Mouse (Mus musculus) ES-E14 (cell line): ENCODE results near the gene Dnah8. TPM values are rescaled to one million over a fixed set of nuclear protein-coding genes. Genes with fewer than 3 reads are reported as not detected.

Experiments
- DNase-seq: peaks from one replicate; pipeline ENCODE4 v3.0.0-alpha.2; 2013; ENCODE audit warnings: low read depth, low spot score
- H3K27ac ChIP-seq: 2 replicates; pipeline ENCODE4 v1.5.1; 2012; ENCODE audit warnings: low read depth, mild to moderate bottlenecking, low read length, moderate library complexity, mixed read lengths; ENCODE audit not compliant: poor library complexity, insufficient read depth, severe bottlenecking
- H3K36me3 ChIP-seq: 2 replicates; pipeline ENCODE4 v1.6.1; 2012; ENCODE audit warnings: mild to moderate bottlenecking, low read length, moderate library complexity, mixed read lengths; ENCODE audit not compliant: control insufficient read depth, poor library complexity, insufficient read depth, severe bottlenecking
- H3K4me1 ChIP-seq, 2 experiments: fragments of 150-350 bp in 1 of 2; sonication (generic) in 1 of 2; 2 replicates each; pipeline ENCODE4 v1.6.1; 2012; ENCODE audit warnings: low read length in 2 of 2, mild to moderate bottlenecking in 1 of 2, mixed read lengths in 1 of 2; ENCODE audit not compliant: control insufficient read depth in 2 of 2, insufficient read depth in 2 of 2, poor library complexity in 1 of 2
- H3K4me3 ChIP-seq, 2 experiments: fragments of 150-350 bp in 1 of 2; sonication (generic) in 1 of 2; 2 replicates each; pipeline ENCODE4 v1.5.1; 2012; ENCODE audit warnings: low read length in 2 of 2, low read depth in 1 of 2, mild to moderate bottlenecking in 1 of 2, mixed read lengths in 1 of 2; ENCODE audit not compliant: insufficient read depth in 1 of 2, poor library complexity in 1 of 2, severe bottlenecking in 1 of 2
- H3K9ac ChIP-seq: 2 replicates; pipeline ENCODE4 v1.6.1; 2012; ENCODE audit warnings: low read depth, mild to moderate bottlenecking, low read length, mixed read lengths; ENCODE audit not compliant: poor library complexity, insufficient read depth, severe bottlenecking
- H3K9me3 ChIP-seq: fragments of 150-350 bp; sonication (generic); 2 replicates; pipeline ENCODE4 v1.6.1; 2012; ENCODE audit warnings: low read depth, mild to moderate bottlenecking, low read length; ENCODE audit not compliant: control insufficient read depth, insufficient read depth
- CHD2 ChIP-seq: IDR thresholded peaks from 2 replicates; pipeline ENCODE4 v1.6.1; 2014; ENCODE audit warnings: mild to moderate bottlenecking, low read depth, low read length, inconsistent platforms
- HCFC1 ChIP-seq: IDR thresholded peaks from 2 replicates; pipeline ENCODE4 v1.6.1; 2012; ENCODE audit warnings: low read length, inconsistent platforms, borderline replicate concordance; ENCODE audit not compliant: insufficient read depth
- MAFK ChIP-seq: IDR thresholded peaks from 2 replicates; pipeline ENCODE4 v1.6.1; 2014; ENCODE audit warnings: mild to moderate bottlenecking, low read depth, low read length, inconsistent platforms; ENCODE audit not compliant: insufficient read depth
- ZC3H11A ChIP-seq: IDR thresholded peaks from 2 replicates; pipeline ENCODE4 v1.6.1; 2012; ENCODE audit warnings: low read depth, mild to moderate bottlenecking, inconsistent platforms, low read length, borderline replicate concordance
- ZNF384 ChIP-seq: IDR thresholded peaks from 2 replicates; pipeline ENCODE4 v1.6.1; 2012; ENCODE audit warnings: low read depth, low read length, inconsistent platforms
- in situ Hi-C, 2 experiments: fragments of 600-800 bp; cut with MboI; formaldehyde crosslinking; loops; one replicate each; pipeline ENCODE4 v1.15.1; 2025; ENCODE audit warnings: low sequenced_read_pairs in 2 of 2, inconsistent platforms in 1 of 2; ENCODE audit not compliant: unreplicated experiment in 2 of 2
- total RNA-seq: library from RNA; depleted of rRNA; stranded (reverse); fragments of 300-350 nt; gene quantifications from 2 replicates; pipeline ENCODE4 v1.2.3, GENCODE M21; 2012

Dnah8 gene
- total RNA-seq, 1 experiment: 19.5 TPM

GRCm38 (mm10) chr17:30613350-30613749, 10.8 kb upstream of the Dnah8 start:
- no peaks in the 10 kb centered on the region for H3K36me3 ChIP-seq
- TF ChIP-seq MAFK (no peak), HCFC1 (no peak), CHD2 (no peak), ZC3H11A (no peak), ZNF384 (no peak)
- in situ Hi-C loops: no loop called here
- no peak overlapping the region for H3K9ac ChIP-seq
- no peaks in the 10 kb centered on the region for H3K9me3 ChIP-seq
- H3K4me1 ChIP-seq: peaks cover 13 to 19% of the 10 kb centered on the region in 2 experiments
- H3K4me3 ChIP-seq: no peak overlapping the region
- no peak overlapping the region for H3K27ac ChIP-seq
- DNase-seq: no peak

GRCm38 (mm10) chr17:30616203-30616602, 8.0 kb upstream of the Dnah8 start:
- no peak overlapping the region for H3K4me3 ChIP-seq
- no peak for DNase-seq

GRCm38 (mm10) chr17:30618136-30618891, 5.8 kb upstream of the Dnah8 start:
- H3K9ac ChIP-seq: no peak overlapping the region
- H3K9me3 ChIP-seq: no peaks in the 10 kb centered on the region
- in situ Hi-C loops: no loop called here
- H3K36me3 ChIP-seq: peaks cover 5% of the 10 kb centered on the region; the same call in 1 of the 2 replicates
- no peak for DNase-seq
- no peak overlapping the region for H3K4me3 ChIP-seq
- TF ChIP-seq ZNF384: no peak
- no peak for TF ChIP-seq CHD2
- no peak for TF ChIP-seq MAFK
- no peak for TF ChIP-seq ZC3H11A
- no peak for TF ChIP-seq HCFC1
- H3K4me1 ChIP-seq: peaks cover 0 to 3% of the 10 kb centered on the region in 2 experiments; a peak in 1 of 4 replicates
- no peak overlapping the region for H3K27ac ChIP-seq

More at GRCm38 (mm10) chr17:30616203-30616602, 8.0 kb upstream of the Dnah8 start:
- Histone ChIP-seq H3K9me3 (no peaks in the 10 kb centered on the region), H3K36me3 (no peaks in the 10 kb centered on the region), H3K27ac (no peak overlapping the region), H3K9ac (no peak overlapping the region), H3K4me1 (peaks cover 2 to 3% of the 10 kb centered on the region in 2 experiments; a peak in 2 of 4 replicates)
- TF ChIP-seq ZNF384: no peak
- TF ChIP-seq CHD2: no peak
- TF ChIP-seq MAFK: no peak
- TF ChIP-seq HCFC1: no peak
- no peak for TF ChIP-seq ZC3H11A
- in situ Hi-C loops: no loop called here

GRCm38 (mm10) chr17:30619153-30619552, 5.0 kb upstream of the Dnah8 start:
- in situ Hi-C loops: no loop called here
- H3K9me3 ChIP-seq: no peaks in the 10 kb centered on the region
- H3K4me1 ChIP-seq: peaks cover 1 to 3% of the 10 kb centered on the region in 2 experiments; a peak in 2 of 4 replicates
- H3K27ac ChIP-seq: no peak overlapping the region
- TF ChIP-seq ZNF384: no peak
- TF ChIP-seq HCFC1: no peak
- no peak for TF ChIP-seq CHD2
- TF ChIP-seq ZC3H11A: no peak
- TF ChIP-seq MAFK: no peak
- H3K9ac ChIP-seq: no peak overlapping the region
- no peak for DNase-seq
- H3K4me3 ChIP-seq: no peak overlapping the region
- H3K36me3 ChIP-seq: peaks cover 5% of the 10 kb centered on the region; the same call in 1 of the 2 replicates

DNA sequence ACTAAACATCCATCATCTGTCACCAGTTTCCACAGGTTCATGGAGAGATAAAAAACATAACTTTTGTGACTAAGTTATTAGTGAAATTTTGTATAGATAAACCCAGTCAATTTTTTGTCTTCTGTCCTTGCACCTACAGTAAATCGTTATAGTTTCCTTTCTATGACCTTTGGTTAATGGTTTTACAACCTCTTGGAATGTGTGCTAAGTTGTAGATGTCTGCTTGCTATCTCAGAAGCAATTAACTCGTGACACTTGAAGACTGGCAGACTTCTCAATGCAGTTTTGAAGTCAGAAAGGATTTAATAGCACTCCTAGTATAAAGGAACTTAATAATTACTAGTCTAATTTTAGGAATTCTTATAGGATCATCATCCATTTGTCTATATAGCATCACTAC, 3.6 kb upstream of the Dnah8 start:
- no peaks in the 10 kb centered on the region for H3K9me3 ChIP-seq
- H3K27ac ChIP-seq: no peak overlapping the region
- no peak for TF ChIP-seq MAFK
- TF ChIP-seq CHD2: no peak
- TF ChIP-seq ZC3H11A: no peak
- TF ChIP-seq ZNF384: no peak
- no peak for TF ChIP-seq HCFC1
- no peak overlapping the region for H3K4me3 ChIP-seq
- H3K9ac ChIP-seq: no peak overlapping the region
- peaks cover 5% of the 10 kb centered on the region; the same call in 1 of the 2 replicates for H3K36me3 ChIP-seq
- H3K4me1 ChIP-seq: peaks cover 1 to 3% of the 10 kb centered on the region in 2 experiments; a peak in 2 of 4 replicates
- DNase-seq: no peak
- in situ Hi-C loops: no loop called here
